ENCODE assay signal across 14 mouse cellular contexts in genomic region chr2:122337291-122337690, GRCm38 (mm10). TPM values are rescaled to one million over a fixed set of nuclear protein-coding genes. Genes with fewer than 3 reads are reported as not detected.
DNase-seq lines count a peak whose midpoint lies in the region; ATAC-seq lines count a peak whose summit lies in the region.
"Had no signal": no experiment of that assay in that cellular context is flagged by ENCODE, and none has a peak within 500 bp of the region (broad histone marks: within the 10 kb centered on the region; RNA-seq: fewer than 3 reads in every experiment).

No protein-coding gene starts in this region.

- no peaks in the 10 kb centered on the region for H3K9me3 ChIP-seq in kidney, embryonic 16.5 days (ENCODE audit: low read length)
- no peaks in the 10 kb centered on the region for H3K9me3 ChIP-seq in embryonic facial prominence, embryonic 14.5 days (ENCODE audit: control insufficient read depth, low read length)
- no peaks in the 10 kb centered on the region for H3K9me3 ChIP-seq in hindbrain, embryonic 16.5 days (ENCODE audit: control insufficient read depth, low read length)
- H3K9me3 ChIP-seq in neural tube, embryonic 12.5 days = no peaks in the 10 kb centered on the region
- no peaks in the 10 kb centered on the region for H3K9me3 ChIP-seq in heart, embryonic 10.5 days
- H3K9me3 ChIP-seq: limb, embryonic 15.5 days had no signal

- peak; percentile 60; the same call in 1 of the 2 replicates for ATAC-seq in kidney, embryonic 16.5 days (ENCODE audit: low FRiP score, low TSS enrichment)
- ATAC-seq in embryonic facial prominence, embryonic 14.5 days (ENCODE audit: low read depth) = no peak
- no peak; the same call in 1 of the 2 replicates for ATAC-seq in hindbrain, embryonic 16.5 days
- peak; percentile 48; the same call in 1 of the 2 replicates for ATAC-seq in neural tube, embryonic 12.5 days (ENCODE audit: low FRiP score, low read depth)

- no peaks in the 10 kb centered on the region for H3K4me1 ChIP-seq in kidney, embryonic 16.5 days (ENCODE audit: insufficient read depth, low read length)
- H3K4me1 ChIP-seq in embryonic facial prominence, embryonic 14.5 days (ENCODE audit: control insufficient read depth, insufficient read depth, low read length) = no peaks in the 10 kb centered on the region; the same call in 1 of the 2 replicates
- H3K4me1 ChIP-seq in hindbrain, embryonic 16.5 days (ENCODE audit: control insufficient read depth, insufficient read depth, low read depth, low read length) = no peaks in the 10 kb centered on the region
- H3K4me1 ChIP-seq in neural tube, embryonic 12.5 days = no peaks in the 10 kb centered on the region
- peaks cover 14% of the 10 kb centered on the region for H3K4me1 ChIP-seq in heart, embryonic 10.5 days

- WGBS in kidney, embryonic 16.5 days = 64% methylated on average over 21 of the region's 21 CpGs
- 59% methylated on average over 21 of the region's 21 CpGs for WGBS in embryonic facial prominence, embryonic 14.5 days
- 57% methylated on average over 21 of the region's 21 CpGs for WGBS in hindbrain, embryonic 16.5 days
- 65% methylated on average over 21 of the region's 21 CpGs for WGBS in neural tube, embryonic 12.5 days
- 51% methylated on average over 21 of the region's 21 CpGs for WGBS in heart, embryonic 10.5 days

- no peaks in the 10 kb centered on the region for H3K36me3 ChIP-seq in kidney, embryonic 16.5 days (ENCODE audit: insufficient read depth, low read length)
- no peaks in the 10 kb centered on the region for H3K36me3 ChIP-seq in embryonic facial prominence, embryonic 14.5 days (ENCODE audit: control insufficient read depth, insufficient read depth, low read length)
- no peaks in the 10 kb centered on the region for H3K36me3 ChIP-seq in hindbrain, embryonic 16.5 days (ENCODE audit: control insufficient read depth, insufficient read depth, low read length)
- no peaks in the 10 kb centered on the region for H3K36me3 ChIP-seq in neural tube, embryonic 12.5 days
- H3K36me3 ChIP-seq in heart, embryonic 10.5 days = no peaks in the 10 kb centered on the region
- H3K36me3 ChIP-seq: limb, embryonic 15.5 days had no signal

- no peak overlapping the region for H3K9ac ChIP-seq in kidney, embryonic 16.5 days (replicated peaks; ENCODE audit: low read length)
- no peak overlapping the region for H3K9ac ChIP-seq in embryonic facial prominence, embryonic 14.5 days (ENCODE audit: low read depth, low read length)
- no peak overlapping the region for H3K9ac ChIP-seq in hindbrain, embryonic 16.5 days (ENCODE audit: low read depth, low read length)
- H3K9ac ChIP-seq in neural tube, embryonic 12.5 days = 0 out of 2 replicates have a peak overlapping the region, but pooled peaks have one; percentile 1
- H3K9ac ChIP-seq: limb, embryonic 15.5 days had no signal

- DNase-seq in kidney, postnatal 14 days = no peak
- DNase-seq in embryonic facial prominence, embryonic 14.5 days (ENCODE audit: low spot score) = no peak
- no peak for DNase-seq in left cerebral cortex, adult 9 months (ENCODE audit: low spot score in 2 of 2)
- no peak for DNase-seq in frontal cortex, postnatal 10 days (ENCODE audit: low spot score in 2 of 2)
- DNase-seq in heart, embryonic 10.5 days (ENCODE audit: low spot score) = no peak
- DNase-seq: cerebellum, adult 11 months; kidney, postnatal 10 days; thymus, postnatal 36 days had no signal

- no peaks in the 10 kb centered on the region for H3K27me3 ChIP-seq in kidney, embryonic 16.5 days (ENCODE audit: insufficient read depth, low read length)
- H3K27me3 ChIP-seq in embryonic facial prominence, embryonic 14.5 days (replicated peaks; ENCODE audit: control insufficient read depth, insufficient read depth, low read length) = no peaks in the 10 kb centered on the region
- no peaks in the 10 kb centered on the region for H3K27me3 ChIP-seq in hindbrain, embryonic 16.5 days (replicated peaks; ENCODE audit: control insufficient read depth, insufficient read depth, low read length)
- H3K27me3 ChIP-seq in neural tube, embryonic 12.5 days (replicated peaks) = no peaks in the 10 kb centered on the region
- peaks cover 12% of the 10 kb centered on the region for H3K27me3 ChIP-seq in heart, embryonic 10.5 days (ENCODE audit: insufficient read depth, poor library complexity, severe bottlenecking)
- H3K27me3 ChIP-seq: limb, embryonic 15.5 days had no signal

- H3K27ac ChIP-seq in kidney, embryonic 16.5 days (ENCODE audit: low read length) = no peak overlapping the region
- no peak overlapping the region for H3K27ac ChIP-seq in embryonic facial prominence, embryonic 14.5 days (replicated peaks; ENCODE audit: low read depth, low read length)
- no peak overlapping the region for H3K27ac ChIP-seq in hindbrain, embryonic 16.5 days (ENCODE audit: low read depth, low read length)
- no peak overlapping the region for H3K27ac ChIP-seq in neural tube, embryonic 12.5 days
- no peak overlapping the region for H3K27ac ChIP-seq in heart, embryonic 10.5 days
- H3K27ac ChIP-seq: limb, embryonic 15.5 days; macrophage had no signal

- peak overlapping the region; percentile 18; the same call in 1 of the 2 replicates for H3K4me2 ChIP-seq in kidney, embryonic 16.5 days (replicated peaks; ENCODE audit: low read depth, low read length)
- H3K4me2 ChIP-seq in embryonic facial prominence, embryonic 14.5 days (ENCODE audit: low read depth, low read length) = peak overlapping the region; percentile 34
- peak overlapping the region; percentile 35 for H3K4me2 ChIP-seq in hindbrain, embryonic 16.5 days (ENCODE audit: low read length)
- H3K4me2 ChIP-seq in neural tube, embryonic 12.5 days (replicated peaks) = peak overlapping the region; percentile 33
- H3K4me2 ChIP-seq: limb, embryonic 15.5 days had no signal

- no peak overlapping the region for H3K4me3 ChIP-seq in kidney, embryonic 16.5 days (ENCODE audit: low read length)
- no peak overlapping the region for H3K4me3 ChIP-seq in embryonic facial prominence, embryonic 14.5 days (ENCODE audit: low read depth, low read length)
- peak overlapping the region; percentile 9; the same call in 1 of the 2 replicates for H3K4me3 ChIP-seq in hindbrain, embryonic 16.5 days (ENCODE audit: low read length)
- no peak overlapping the region for H3K4me3 ChIP-seq in neural tube, embryonic 12.5 days
- H3K4me3 ChIP-seq in heart, embryonic 10.5 days = no peak overlapping the region
- H3K4me3 ChIP-seq: limb, embryonic 15.5 days had no signal

RNA-seq across cellular contexts. Expression of gene Duox1, which starts 21.8 kb away (rescaled TPM):
- polyA plus RNA-seq in kidney, embryonic 16.5 days (2015; fragmentation: Nextera tagmentation; extraction: Ambion mirVana) = 0.05 TPM in 1 of 2 replicates, not detected in the other
- polyA plus RNA-seq in embryonic facial prominence, embryonic 14.5 days (2014; fragmentation: Nextera tagmentation; extraction: Ambion mirVana) = 0.34 and 0.67 TPM in 2 replicates
- polyA plus RNA-seq in hindbrain, embryonic 16.5 days (2015; fragmentation: Nextera tagmentation; extraction: Ambion mirVana) = 0.09 and 0.15 TPM in 2 replicates
- polyA plus RNA-seq in neural tube, embryonic 12.5 days (2016; fragmentation: Nextera tagmentation; extraction: Ambion mirVana) = 0.10 and 0.15 TPM in 2 replicates
- polyA plus RNA-seq in heart, embryonic 10.5 days (2016; fragmentation: Nextera tagmentation; extraction: Ambion mirVana) = 0.02 TPM in 1 of 2 replicates, not detected in the other
- polyA plus RNA-seq: macrophage had no signal

RNA-seq across cellular contexts. Expression of gene Duoxa1, which starts 23.8 kb away (rescaled TPM):
- polyA plus RNA-seq in kidney, embryonic 16.5 days (2015; fragmentation: Nextera tagmentation; extraction: Ambion mirVana) = 0.15 TPM in 1 of 2 replicates, not detected in the other
- polyA plus RNA-seq in embryonic facial prominence, embryonic 14.5 days (2014; fragmentation: Nextera tagmentation; extraction: Ambion mirVana) = 3.6 and 4.2 TPM in 2 replicates
- 0.26 and 0.27 TPM in 2 replicates for polyA plus RNA-seq in hindbrain, embryonic 16.5 days (2015; fragmentation: Nextera tagmentation; extraction: Ambion mirVana)
- polyA plus RNA-seq in neural tube, embryonic 12.5 days (2016; fragmentation: Nextera tagmentation; extraction: Ambion mirVana) = 0.23 TPM in 1 of 2 replicates, not detected in the other
- polyA plus RNA-seq in heart, embryonic 10.5 days (2016; fragmentation: Nextera tagmentation; extraction: Ambion mirVana) = not detected in 2 replicates
- polyA plus RNA-seq: heart, embryonic 14.5 days; macrophage had no signal

RNA-seq across cellular contexts. Expression of gene Shf, which starts 31.7 kb away (rescaled TPM):
- polyA plus RNA-seq in kidney, embryonic 16.5 days (2015; fragmentation: Nextera tagmentation; extraction: Ambion mirVana) = 2.0 and 2.3 TPM in 2 replicates
- 5.5 and 6.4 TPM in 2 replicates for polyA plus RNA-seq in embryonic facial prominence, embryonic 14.5 days (2014; fragmentation: Nextera tagmentation; extraction: Ambion mirVana)
- polyA plus RNA-seq in hindbrain, embryonic 16.5 days (2015; fragmentation: Nextera tagmentation; extraction: Ambion mirVana) = 11.7 and 11.8 TPM in 2 replicates
- polyA plus RNA-seq in neural tube, embryonic 12.5 days (2016; fragmentation: Nextera tagmentation; extraction: Ambion mirVana) = 12.2 and 15.1 TPM in 2 replicates
- polyA plus RNA-seq in heart, embryonic 10.5 days (2016; fragmentation: Nextera tagmentation; extraction: Ambion mirVana) = 3.2 and 5.4 TPM in 2 replicates

RNA-seq across cellular contexts. Expression of gene Duoxa2, which starts 38.6 kb away (rescaled TPM):
- polyA plus RNA-seq in kidney, embryonic 16.5 days (2015; fragmentation: Nextera tagmentation; extraction: Ambion mirVana) = not detected in 2 replicates
- polyA plus RNA-seq in embryonic facial prominence, embryonic 14.5 days (2014; fragmentation: Nextera tagmentation; extraction: Ambion mirVana) = 0.71 TPM in 1 of 2 replicates, not detected in the other
- 0.19 and 0.36 TPM in 2 replicates for polyA plus RNA-seq in hindbrain, embryonic 16.5 days (2015; fragmentation: Nextera tagmentation; extraction: Ambion mirVana)
- not detected in 2 replicates for polyA plus RNA-seq in neural tube, embryonic 12.5 days (2016; fragmentation: Nextera tagmentation; extraction: Ambion mirVana)
- polyA plus RNA-seq in heart, embryonic 10.5 days (2016; fragmentation: Nextera tagmentation; extraction: Ambion mirVana) = 0.26 TPM in 1 of 2 replicates, not detected in the other
- polyA plus RNA-seq: heart, embryonic 14.5 days; macrophage had no signal

RNA-seq across cellular contexts. Expression of gene Duox2, which starts 39.0 kb away (rescaled TPM):
- polyA plus RNA-seq in kidney, embryonic 16.5 days (2015; fragmentation: Nextera tagmentation; extraction: Ambion mirVana) = 0.06 TPM in 2 replicates
- 0.04 and 0.14 TPM in 2 replicates for polyA plus RNA-seq in embryonic facial prominence, embryonic 14.5 days (2014; fragmentation: Nextera tagmentation; extraction: Ambion mirVana)
- 0.03 TPM in 1 of 2 replicates, not detected in the other for polyA plus RNA-seq in hindbrain, embryonic 16.5 days (2015; fragmentation: Nextera tagmentation; extraction: Ambion mirVana)
- polyA plus RNA-seq in neural tube, embryonic 12.5 days (2016; fragmentation: Nextera tagmentation; extraction: Ambion mirVana) = 0.04 TPM in 1 of 2 replicates, not detected in the other
- polyA plus RNA-seq in heart, embryonic 10.5 days (2016; fragmentation: Nextera tagmentation; extraction: Ambion mirVana) = not detected in 2 replicates
- polyA plus RNA-seq: macrophage had no signal

Comparison
In these comparisons a context has a peak if more than half of its experiments do, and no peak if none do; other contexts are left out.
1. ATAC-seq: peak in kidney, embryonic 16.5 days (single experiment) and neural tube, embryonic 12.5 days (single experiment); none in embryonic facial prominence, embryonic 14.5 days (single experiment) and hindbrain, embryonic 16.5 days (single experiment).
2. Peak in every context shown above with its lines, with median percentiles within 50 percentile points of each other: H3K4me2 ChIP-seq.